Mouse (Mus musculus) thymus, postnatal 4 days (tissue): ENCODE data around the gene Asxl1.

Experiments
- DNase-seq: peaks from one replicate; pipeline ENCODE4 v3.0.0; 2021

Gene Asxl1

DNA sequence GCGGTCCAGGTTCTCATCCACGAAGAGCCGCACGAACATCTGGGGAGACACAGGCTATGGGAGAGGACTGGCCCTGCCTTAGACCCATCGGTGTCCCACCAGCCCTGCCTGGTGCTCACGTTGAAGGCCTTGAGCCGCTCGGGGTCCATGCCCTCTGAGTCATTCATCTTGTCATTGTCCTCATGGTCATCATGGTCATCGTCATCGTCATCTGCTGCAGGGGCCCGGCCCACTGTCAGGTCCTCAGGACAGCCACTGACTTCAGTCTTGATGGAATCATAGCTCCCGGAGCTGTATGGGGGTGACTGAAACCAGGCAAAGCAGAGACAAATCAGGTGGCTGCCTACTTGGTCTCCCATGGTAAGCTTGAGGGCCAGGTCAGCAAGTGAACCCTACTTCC lies 72.2 kb downstream of the Asxl1 start:
- DNase-seq: no peak

GRCm38 (mm10) chr2:153418381-153418780 lies 72.8 kb downstream of the Asxl1 start:
- DNase-seq: no peak

DNA sequence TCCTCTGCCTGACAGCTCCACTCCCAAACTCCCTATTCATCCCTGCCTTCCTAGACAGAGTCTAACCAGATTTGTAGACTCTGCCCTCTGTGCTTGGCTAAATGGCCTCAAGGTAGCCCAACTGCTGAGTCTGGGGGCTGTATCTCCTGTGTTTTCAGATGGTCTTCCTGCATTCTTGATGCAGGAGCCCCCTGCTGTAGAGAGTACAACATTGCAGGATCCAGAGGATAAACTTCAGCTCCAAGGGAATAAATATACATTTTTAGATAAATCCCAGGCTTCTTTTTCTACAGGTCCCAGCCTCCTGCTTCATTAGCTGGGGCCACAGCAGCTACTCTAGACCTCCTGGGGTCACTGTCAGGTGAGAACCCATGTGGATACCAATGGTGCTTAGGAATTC lies 75.6 kb downstream of the Asxl1 start:
- DNase-seq: no peak

- no peak for DNase-seq
These were observed 76.4 kb downstream of the Asxl1 start for GRCm38 (mm10) chr2:153422051-153422450.

DNA sequence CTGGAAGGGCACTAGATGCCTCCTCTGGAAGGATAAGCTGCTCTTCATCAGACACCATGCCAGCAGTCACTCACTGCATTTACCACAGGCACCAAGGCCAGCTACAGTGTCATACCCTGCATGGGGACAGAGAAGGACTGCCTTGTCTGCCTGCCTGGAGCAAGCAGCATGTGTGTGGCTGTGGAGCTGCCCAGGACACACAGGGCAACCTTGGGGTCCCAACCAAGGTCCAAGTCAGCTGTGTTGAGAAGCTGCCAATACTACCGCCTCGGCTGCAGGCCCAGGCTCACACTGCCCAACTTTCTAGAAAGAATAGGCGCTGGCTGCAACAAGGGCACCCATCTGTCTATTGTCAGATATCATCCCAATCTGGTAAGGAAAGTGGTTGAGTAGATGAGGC lies 77.5 kb downstream of the Asxl1 start:
- DNase-seq: no peak

- DNase-seq: no peak
These were observed 78.9 kb downstream of the Asxl1 start for GRCm38 (mm10) chr2:153424557-153424956.

GRCm38 (mm10) chr2:153425124-153425844 lies 79.7 kb downstream of the Asxl1 start:
- no peak for DNase-seq

DNA sequence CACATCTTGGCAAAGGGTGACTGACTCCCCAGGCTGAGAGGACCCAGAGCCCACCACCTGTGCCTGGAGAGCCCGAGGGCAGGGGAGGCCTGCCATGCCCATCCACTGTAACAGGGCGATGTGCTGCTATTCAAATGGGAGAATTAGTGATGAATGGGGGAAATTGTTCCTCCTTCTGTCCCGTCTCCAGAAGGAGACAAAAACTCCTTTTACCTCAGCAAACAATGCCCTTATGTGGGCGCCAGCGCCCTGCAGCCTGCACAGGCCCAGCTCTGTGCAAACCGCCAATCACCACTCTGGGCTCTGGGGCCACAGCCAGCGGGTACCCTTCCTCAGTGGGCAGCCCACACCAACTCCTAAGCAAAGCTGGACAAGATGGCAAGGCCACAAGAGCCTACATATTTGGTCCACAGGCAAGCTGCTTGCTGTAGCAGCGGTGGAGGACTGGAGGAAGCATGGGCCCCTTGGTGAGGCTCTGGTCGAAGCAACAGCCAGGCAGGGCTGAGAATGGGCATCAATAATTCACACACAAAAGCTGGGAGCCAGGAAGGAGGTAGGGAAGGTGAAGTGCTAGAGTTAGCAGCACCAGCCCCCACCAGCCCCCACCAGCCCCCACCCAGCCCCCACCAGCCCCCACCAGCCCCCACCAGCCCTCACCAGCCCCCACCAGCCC lies 80.5 kb downstream of the Asxl1 start:
- DNase-seq: no peak

GRCm38 (mm10) chr2:153426931-153427330 lies 81.3 kb downstream of the Asxl1 start:
- DNase-seq: no peak

DNA sequence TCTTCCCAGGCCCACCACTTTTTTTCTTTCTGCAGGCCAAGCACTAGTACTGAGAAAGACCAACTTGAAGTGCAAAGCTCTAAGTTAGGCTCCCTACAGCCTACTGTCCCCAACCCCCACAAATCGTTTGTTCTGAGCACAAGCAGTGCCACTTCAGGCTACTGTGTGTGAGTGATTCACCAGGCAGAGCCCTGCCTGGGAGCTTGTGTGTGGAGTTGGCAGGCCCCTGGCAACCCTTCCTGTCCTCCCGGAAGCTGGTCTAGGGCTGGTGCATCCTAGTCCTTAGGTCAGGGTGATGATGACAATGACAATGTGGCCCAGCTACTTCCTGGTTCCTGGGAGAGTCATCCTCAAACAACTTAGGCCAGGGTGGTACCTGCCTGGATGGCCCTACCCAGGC lies 82.9 kb downstream of the Asxl1 start:
- no peak for DNase-seq

GRCm38 (mm10) chr2:153430571-153430970 lies 84.9 kb downstream of the Asxl1 start:
- no peak for DNase-seq

DNA sequence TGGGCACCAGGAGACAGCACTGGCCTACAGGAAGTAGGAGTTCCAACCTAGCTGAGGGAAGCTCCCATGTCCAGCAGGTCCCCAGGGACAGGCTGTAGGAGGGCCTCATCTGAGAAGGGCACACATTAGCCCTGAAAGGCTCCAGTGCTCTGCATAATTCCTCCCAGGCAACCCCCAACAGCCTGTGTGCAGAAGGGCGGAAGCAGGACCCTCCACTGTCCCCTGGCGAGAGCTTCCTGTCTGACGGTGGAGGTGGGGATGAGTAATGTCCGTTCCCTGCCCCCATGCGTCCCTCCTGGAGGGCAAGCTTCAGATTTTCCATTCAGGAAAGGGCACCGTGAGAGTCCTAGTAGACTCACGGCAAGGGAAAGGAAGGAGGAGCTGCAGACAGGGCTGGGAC lies 86.9 kb downstream of the Asxl1 start:
- no peak for DNase-seq

DNA sequence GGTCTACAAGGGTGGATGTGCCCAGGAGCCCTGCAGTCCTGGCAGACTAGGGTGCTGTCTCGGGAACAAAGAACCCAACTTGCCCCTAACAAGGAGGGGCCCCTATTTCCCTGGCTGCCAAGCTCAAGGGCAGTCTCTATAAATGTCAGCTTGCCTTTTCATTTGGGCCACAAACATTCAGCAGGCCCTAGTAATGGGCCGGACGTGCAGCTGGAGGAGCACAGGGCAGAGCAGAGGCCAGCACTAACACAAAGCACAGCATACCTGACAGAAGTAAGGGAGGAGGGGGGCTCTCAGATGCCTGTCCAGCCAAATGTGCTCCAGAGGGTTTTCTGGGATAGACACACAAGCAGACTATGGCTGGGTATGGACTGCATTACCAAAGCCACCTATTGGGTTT lies 88.2 kb downstream of the Asxl1 start:
- DNase-seq: no peak

- no peak for DNase-seq
These were observed 89.5 kb downstream of the Asxl1 start for GRCm38 (mm10) chr2:153434880-153435831.

DNA sequence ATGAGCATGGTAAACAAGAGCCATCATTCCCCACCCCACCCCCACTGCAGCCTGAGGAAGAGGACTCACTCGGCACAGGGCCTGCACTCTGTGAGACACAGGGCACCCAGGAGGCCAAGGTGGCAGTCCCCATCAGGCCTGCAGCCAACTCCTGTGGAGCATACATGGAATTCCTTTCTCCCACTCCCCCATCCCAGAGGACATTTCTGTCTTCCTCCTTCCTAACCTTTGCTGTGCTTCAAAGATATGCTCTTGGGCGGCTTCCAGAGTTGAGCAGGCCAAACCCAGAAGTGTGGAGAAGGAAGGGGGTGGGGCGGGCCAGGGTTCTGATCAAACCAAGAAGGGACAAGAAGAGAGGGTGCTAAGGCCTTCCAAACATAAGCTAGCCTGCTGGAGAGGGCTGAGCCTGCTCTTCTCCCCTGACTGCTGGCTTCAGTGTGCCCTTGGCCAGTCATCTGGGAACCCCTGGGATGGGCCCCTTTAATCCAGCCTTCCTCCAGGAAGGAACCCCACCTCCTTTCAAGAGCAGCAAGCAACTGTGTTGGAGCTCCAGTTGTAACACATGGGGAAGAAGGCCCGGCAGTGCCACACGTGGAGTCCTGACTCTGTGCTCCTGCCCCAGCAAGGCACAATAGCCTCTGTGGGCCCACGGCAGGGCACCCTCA lies 91.1 kb downstream of the Asxl1 start:
- DNase-seq: no peak

- no peak for DNase-seq
These were observed 91.7 kb downstream of the Asxl1 start for GRCm38 (mm10) chr2:153437306-153437659.

DNA sequence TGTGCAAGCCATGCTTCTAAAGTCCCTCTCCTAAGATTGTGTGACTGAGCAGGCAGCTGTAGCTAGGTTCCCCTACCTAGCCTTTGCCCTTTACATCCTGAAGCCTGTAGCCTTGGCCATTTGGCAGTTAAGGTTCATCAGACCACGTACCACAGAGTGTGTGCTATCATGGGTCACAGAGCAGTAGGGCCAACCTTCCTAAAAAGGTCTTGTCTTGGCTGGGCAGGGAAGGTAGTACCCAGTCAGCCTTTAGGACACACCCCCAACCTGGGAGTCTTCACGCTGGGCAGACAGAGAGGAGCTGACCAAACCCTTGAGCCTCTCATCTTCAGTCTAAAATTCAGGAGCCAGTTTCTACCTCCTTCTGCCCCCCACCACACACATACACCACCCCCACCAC lies 95.1 kb downstream of the Asxl1 start:
- no peak for DNase-seq

- no peak for DNase-seq
These were observed 95.6 kb downstream of the Asxl1 start for GRCm38 (mm10) chr2:153441228-153441627.

DNA sequence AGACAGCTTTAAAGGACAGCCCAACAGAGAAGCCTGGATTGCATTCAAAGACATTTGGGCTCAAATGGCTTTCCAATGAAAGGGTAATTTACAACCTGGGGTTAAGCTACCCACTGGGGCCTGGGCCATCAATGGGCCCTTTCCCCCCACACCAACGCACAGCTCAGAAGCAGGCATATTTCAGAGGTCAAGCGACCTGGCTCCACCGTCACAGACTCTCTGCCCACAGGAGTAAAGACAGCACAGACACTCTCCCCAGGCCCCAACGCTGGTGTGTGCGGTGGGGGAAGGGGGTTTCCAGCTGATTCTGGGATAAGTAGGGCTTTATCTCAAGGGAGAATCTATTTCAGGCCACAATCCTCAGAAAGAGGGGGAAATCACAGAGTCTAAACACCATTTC lies 97.1 kb downstream of the Asxl1 start:
- no peak for DNase-seq

DNA sequence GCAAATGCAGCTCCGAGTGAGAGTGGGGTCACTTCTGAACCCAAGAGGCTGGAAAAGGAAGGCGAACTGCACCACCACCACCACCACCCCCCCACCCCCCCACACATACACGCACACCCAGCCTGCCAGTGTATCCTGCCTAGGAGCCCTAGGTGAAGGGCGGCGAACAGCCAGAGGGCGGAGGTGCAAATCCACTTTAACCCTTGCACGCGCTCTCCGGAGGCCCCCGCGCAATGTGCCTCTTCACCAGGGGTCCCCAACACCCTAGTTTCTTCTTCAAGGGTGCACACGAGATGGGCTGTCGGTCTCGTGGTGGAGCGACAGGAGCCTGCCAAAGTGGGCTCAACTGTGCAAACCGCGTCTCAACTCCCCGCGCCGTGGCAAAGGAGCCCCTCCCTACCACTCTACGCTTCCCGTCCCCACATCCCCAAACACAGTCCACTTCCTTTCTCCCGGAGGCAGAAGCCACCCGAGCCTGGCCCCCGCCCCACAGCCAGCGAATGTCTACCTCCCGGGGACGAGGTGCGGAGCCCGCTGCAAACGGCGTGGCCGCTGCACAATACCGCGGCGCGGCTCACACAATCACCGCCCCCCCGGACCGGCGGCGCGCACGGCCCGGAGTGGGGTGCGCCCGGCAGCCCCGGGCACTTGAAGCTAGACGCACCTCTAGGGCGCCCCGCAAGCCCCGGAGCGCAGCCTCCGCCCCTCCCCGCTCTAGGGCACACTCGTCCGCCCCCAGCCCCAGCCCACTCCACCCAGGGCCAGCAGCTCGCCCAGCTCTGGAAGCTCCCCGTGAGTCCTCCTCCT lies 98.0 kb downstream of the Asxl1 start:
- DNase-seq: peak; percentile 62

DNA sequence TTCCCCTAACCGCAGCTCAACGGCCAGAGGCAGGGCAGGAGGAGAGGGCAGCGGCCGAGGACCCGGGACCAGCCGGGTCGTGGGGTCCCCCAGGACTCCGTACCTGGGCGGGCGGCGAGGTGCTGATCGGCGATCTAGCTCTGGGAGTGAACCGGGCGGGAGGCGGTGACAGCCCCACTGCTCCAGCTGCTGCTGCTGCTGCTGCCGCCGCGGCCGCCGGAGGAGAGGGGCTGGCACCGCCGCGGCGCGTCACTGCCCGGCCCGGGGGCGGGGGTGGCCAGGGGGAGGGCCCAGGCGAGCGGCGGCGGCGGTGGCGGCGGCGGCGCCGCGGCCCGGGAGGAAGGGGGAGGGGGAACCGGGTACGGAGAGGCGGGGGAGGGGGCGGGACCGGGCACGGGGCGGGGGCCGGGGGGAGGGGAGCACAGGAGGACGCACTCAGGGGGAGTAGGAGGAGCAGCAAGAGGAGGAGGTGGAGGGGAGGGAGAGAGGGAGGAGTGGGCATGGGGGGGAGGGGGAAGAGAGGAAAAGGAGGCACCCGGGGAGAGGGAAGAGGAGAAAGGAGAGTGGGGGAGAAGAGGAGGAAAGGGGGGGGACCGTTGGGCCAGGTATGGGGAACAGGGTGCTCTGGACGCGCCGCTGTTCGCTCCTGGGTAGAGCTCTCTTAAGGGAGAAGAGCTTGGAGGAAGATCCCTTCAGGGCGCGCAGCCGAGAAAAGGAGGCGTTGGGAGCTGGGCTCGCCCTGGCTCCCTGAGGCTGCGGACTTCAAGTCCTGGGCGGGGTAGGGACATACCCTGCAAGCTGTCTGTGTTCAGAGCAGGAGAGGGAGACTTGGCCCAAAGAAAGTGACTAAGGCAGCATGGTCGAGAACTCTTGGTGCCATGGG lies 98.9 kb downstream of the Asxl1 start:
- DNase-seq: peak; percentile 79
